Mouse (Mus musculus) embryonic fibroblast, embryonic 13.5 days (primary cell): Measurements from ENCODE around the gene Fezf2. TPM values are rescaled to one million over a fixed set of nuclear protein-coding genes. Genes with fewer than 3 reads are reported as not detected.

Experiments
- H3K27ac ChIP-seq: 2 replicates; pipeline ENCODE4 v1.5.1; 2012; ENCODE audit warnings: low read length, control low read depth, inconsistent platforms; ENCODE audit not compliant: insufficient read depth
- H3K4me1 ChIP-seq: 2 replicates; pipeline ENCODE4 v1.6.1; 2011; ENCODE audit warnings: low read length; ENCODE audit not compliant: control insufficient read depth, insufficient read depth
- H3K4me3 ChIP-seq: 2 replicates; pipeline ENCODE4 v1.5.1; 2011; ENCODE audit warnings: mild to moderate bottlenecking, control low read depth, low read length; ENCODE audit not compliant: insufficient read depth
- CTCF ChIP-seq: IDR thresholded peaks from 2 replicates; pipeline ENCODE4 v1.5.1; 2011; ENCODE audit warnings: mild to moderate bottlenecking, control low read depth, low read length, moderate library complexity, borderline replicate concordance; ENCODE audit not compliant: insufficient read depth
- POLR2A ChIP-seq: IDR thresholded peaks from 2 replicates; pipeline ENCODE4 v1.6.1; 2011; ENCODE audit warnings: low read depth, mild to moderate bottlenecking, control low read depth, low read length, moderate library complexity
- polyA plus RNA-seq: library from polyadenylated mRNA; stranded (reverse); fragments of >200 nt; gene quantifications from 2 replicates; pipeline ENCODE4 v1.2.4, GENCODE M21; 2011; ENCODE audit warnings: low read depth; ENCODE audit not compliant: missing spikeins, insufficient read length

Fezf2 gene
- polyA plus RNA-seq, 1 experiment, result not detected

GRCm38 (mm10) chr14:12333622-12334021, 14.4 kb downstream of the Fezf2 start:
- H3K4me1 ChIP-seq, result no peaks in the 10 kb centered on the region
- no peak for TF ChIP-seq CTCF
- no peak for TF ChIP-seq POLR2A
- H3K27ac ChIP-seq, result no peak overlapping the region
- H3K4me3 ChIP-seq, result no peak overlapping the region

GRCm38 (mm10) chr14:12303106-12303505, 44.9 kb downstream of the Fezf2 start:
- H3K27ac ChIP-seq, result no peak overlapping the region

GRCm38 (mm10) chr14:12300677-12301076, 47.3 kb downstream of the Fezf2 start:
- no peak overlapping the region for H3K27ac ChIP-seq
- no peak overlapping the region for H3K4me3 ChIP-seq

More at GRCm38 (mm10) chr14:12303106-12303505, 44.9 kb downstream of the Fezf2 start:
- no peaks in the 10 kb centered on the region for H3K4me1 ChIP-seq
- no peak overlapping the region for H3K4me3 ChIP-seq
- TF ChIP-seq CTCF (no peak), POLR2A (no peak)

GRCm38 (mm10) chr14:12300275-12300674, 47.7 kb downstream of the Fezf2 start:
- Histone ChIP-seq H3K4me1 (no peaks in the 10 kb centered on the region), H3K4me3 (no peak overlapping the region), H3K27ac (no peak overlapping the region)
- TF ChIP-seq CTCF, result no peak
- TF ChIP-seq POLR2A, result no peak

More at GRCm38 (mm10) chr14:12300677-12301076, 47.3 kb downstream of the Fezf2 start:
- no peaks in the 10 kb centered on the region for H3K4me1 ChIP-seq
- TF ChIP-seq CTCF (no peak), POLR2A (no peak)

GRCm38 (mm10) chr14:12299654-12300053, 48.3 kb downstream of the Fezf2 start:
- Histone ChIP-seq H3K4me3 (no peak overlapping the region), H3K27ac (no peak overlapping the region), H3K4me1 (no peaks in the 10 kb centered on the region)
- no peak for TF ChIP-seq CTCF
- no peak for TF ChIP-seq POLR2A

GRCm38 (mm10) chr14:12299171-12299570, 48.8 kb downstream of the Fezf2 start:
- TF ChIP-seq POLR2A (no peak), CTCF (no peak)
- Histone ChIP-seq H3K4me3 (no peak overlapping the region), H3K27ac (no peak overlapping the region), H3K4me1 (no peaks in the 10 kb centered on the region)

- H3K27ac ChIP-seq, result no peak overlapping the region
- TF ChIP-seq CTCF (no peak), POLR2A (no peak)
- no peaks in the 10 kb centered on the region for H3K4me1 ChIP-seq
- no peak overlapping the region for H3K4me3 ChIP-seq
Observed at GRCm38 (mm10) chr14:12296391-12296790, 51.6 kb downstream of the Fezf2 start.

Other genes with a start within 250 kb of the Fezf2 start
- gene Gm49355, start 64.2 kb downstream of the Fezf2 start, polyA plus RNA-seq, result not detected in 2 replicates
- 31.6 and 38.1 TPM in 2 replicates for gene 3830406C13Rik, start 64.0 kb downstream of the Fezf2 start, polyA plus RNA-seq